Mouse (Mus musculus): ENCODE data around the gene Sptb. TPM values are rescaled to one million over a fixed set of nuclear protein-coding genes. Genes with fewer than 3 reads are reported as not detected.

Sptb gene
- polyA plus RNA-seq, 1 experiment from 2014 or later: 0.39 TPM

GRCm38 (mm10) chr12:76562196-76562595 is 148.2 kb downstream of the Sptb start:
- WGBS: 85% methylated on average over 4 of the region's 4 CpGs

GRCm38 (mm10) chr12:76558206-76558605 is 152.1 kb downstream of the Sptb start:
- no peaks in the 10 kb centered on the region for H3K9me3 ChIP-seq (replicated peaks)
- no peaks in the 10 kb centered on the region for H3K36me3 ChIP-seq (ENCODE audit: poor library complexity, severe bottlenecking)
- no peak overlapping the region for H3K4me3 ChIP-seq
- WGBS: 85% methylated on average over 5 of the region's 5 CpGs
- H3K4me1 ChIP-seq: no peaks in the 10 kb centered on the region; the same call in 1 of the 2 replicates
- no peak overlapping the region for H3K4me2 ChIP-seq
- no peak overlapping the region for H3K9ac ChIP-seq
- no peak for ATAC-seq
- no peaks in the 10 kb centered on the region for H3K27me3 ChIP-seq
- no peak overlapping the region for H3K27ac ChIP-seq

More at GRCm38 (mm10) chr12:76562196-76562595, 148.2 kb downstream of the Sptb start:
- no peaks in the 10 kb centered on the region for H3K27me3 ChIP-seq
- H3K9ac ChIP-seq: no peak overlapping the region
- H3K36me3 ChIP-seq (ENCODE audit: poor library complexity, severe bottlenecking): no peaks in the 10 kb centered on the region
- no peak overlapping the region for H3K27ac ChIP-seq
- H3K4me2 ChIP-seq: no peak overlapping the region
- no peak for ATAC-seq
- H3K9me3 ChIP-seq (replicated peaks): no peaks in the 10 kb centered on the region
- no peaks in the 10 kb centered on the region for H3K4me1 ChIP-seq
- H3K4me3 ChIP-seq: no peak overlapping the region

GRCm38 (mm10) chr12:76556745-76557389 is 153.5 kb downstream of the Sptb start:
- Histone ChIP-seq H3K36me3 (ENCODE audit: poor library complexity, severe bottlenecking) (no peaks in the 10 kb centered on the region), H3K4me3 (no peak overlapping the region), H3K27me3 (no peaks in the 10 kb centered on the region), H3K27ac (no peak overlapping the region), H3K9me3 (replicated peaks) (no peaks in the 10 kb centered on the region), H3K9ac (no peak overlapping the region), H3K4me1 (no peaks in the 10 kb centered on the region; the same call in 1 of the 2 replicates), H3K4me2 (no peak overlapping the region)
- ATAC-seq: peak; percentile 53; the same call in 1 of the 2 replicates
- WGBS: 19% methylated on average over 6 of the region's 6 CpGs

GRCm38 (mm10) chr12:76556187-76556586 is 154.2 kb downstream of the Sptb start:
- Histone ChIP-seq H3K27me3 (no peaks in the 10 kb centered on the region), H3K36me3 (ENCODE audit: poor library complexity, severe bottlenecking) (no peaks in the 10 kb centered on the region), H3K4me2 (no peak overlapping the region), H3K4me3 (no peak overlapping the region), H3K9ac (no peak overlapping the region), H3K27ac (no peak overlapping the region), H3K9me3 (replicated peaks) (no peaks in the 10 kb centered on the region), H3K4me1 (no peaks in the 10 kb centered on the region; the same call in 1 of the 2 replicates)
- ATAC-seq: no peak
- 75% methylated on average over 7 of the region's 7 CpGs for WGBS

- no peaks in the 10 kb centered on the region; the same call in 1 of the 2 replicates for H3K4me1 ChIP-seq
- H3K9me3 ChIP-seq (replicated peaks): no peaks in the 10 kb centered on the region
- no peak overlapping the region for H3K9ac ChIP-seq
- no peaks in the 10 kb centered on the region for H3K27me3 ChIP-seq
- ATAC-seq: no peak
- no peak overlapping the region for H3K4me3 ChIP-seq
- no peak overlapping the region for H3K4me2 ChIP-seq
- WGBS: 86% methylated on average over 3 of the region's 3 CpGs
- H3K36me3 ChIP-seq (ENCODE audit: poor library complexity, severe bottlenecking): no peaks in the 10 kb centered on the region
- no peak overlapping the region for H3K27ac ChIP-seq
These were observed 155.4 kb downstream of the Sptb start for GRCm38 (mm10) chr12:76554871-76555386.

GRCm38 (mm10) chr12:76554392-76554791 is 156.0 kb downstream of the Sptb start:
- Histone ChIP-seq H3K4me1 (no peaks in the 10 kb centered on the region; the same call in 1 of the 2 replicates), H3K9ac (no peak overlapping the region), H3K27ac (no peak overlapping the region), H3K9me3 (replicated peaks) (no peaks in the 10 kb centered on the region), H3K27me3 (no peaks in the 10 kb centered on the region), H3K4me2 (no peak overlapping the region), H3K4me3 (no peak overlapping the region), H3K36me3 (ENCODE audit: poor library complexity, severe bottlenecking) (no peaks in the 10 kb centered on the region)
- WGBS: 88% methylated on average over 3 of the region's 3 CpGs
- no peak for ATAC-seq

- no peaks in the 10 kb centered on the region for H3K9me3 ChIP-seq (replicated peaks)
- no peaks in the 10 kb centered on the region; the same call in 1 of the 2 replicates for H3K4me1 ChIP-seq
- no peak overlapping the region for H3K27ac ChIP-seq
- WGBS: 83% methylated on average over 7 of the region's 7 CpGs
- no peak overlapping the region for H3K9ac ChIP-seq
- H3K4me3 ChIP-seq: no peak overlapping the region
- no peak overlapping the region for H3K4me2 ChIP-seq
- ATAC-seq: no peak
- no peaks in the 10 kb centered on the region for H3K36me3 ChIP-seq (ENCODE audit: poor library complexity, severe bottlenecking)
- H3K27me3 ChIP-seq: 0 out of 2 replicates have a peak, but pooled peaks cover 2% of the 10 kb centered on the region
These were observed 156.4 kb downstream of the Sptb start for GRCm38 (mm10) chr12:76553917-76554316.

- Histone ChIP-seq H3K9ac (no peak overlapping the region), H3K4me2 (no peak overlapping the region), H3K27ac (no peak overlapping the region), H3K27me3 (peaks cover 12% of the 10 kb centered on the region), H3K4me3 (no peak overlapping the region), H3K36me3 (ENCODE audit: poor library complexity, severe bottlenecking) (no peaks in the 10 kb centered on the region), H3K4me1 (peaks cover 1% of the 10 kb centered on the region; the same call in 1 of the 2 replicates), H3K9me3 (replicated peaks) (no peaks in the 10 kb centered on the region)
- 89% methylated on average over 4 of the region's 4 CpGs for WGBS
- ATAC-seq: no peak
These were observed 157.4 kb downstream of the Sptb start for GRCm38 (mm10) chr12:76552958-76553357.

GRCm38 (mm10) chr12:76552321-76552720 is 158.0 kb downstream of the Sptb start:
- H3K27ac ChIP-seq: no peak overlapping the region
- H3K9me3 ChIP-seq (replicated peaks): no peaks in the 10 kb centered on the region
- H3K36me3 ChIP-seq (ENCODE audit: poor library complexity, severe bottlenecking): no peaks in the 10 kb centered on the region
- H3K4me1 ChIP-seq: peaks cover 7% of the 10 kb centered on the region
- 79% methylated on average over 8 of the region's 8 CpGs for WGBS
- H3K4me2 ChIP-seq: no peak overlapping the region
- ATAC-seq: no peak
- no peak overlapping the region for H3K9ac ChIP-seq
- H3K27me3 ChIP-seq: peaks cover 18% of the 10 kb centered on the region
- H3K4me3 ChIP-seq: no peak overlapping the region

- H3K27me3 ChIP-seq: peaks cover 35% of the 10 kb centered on the region
- no peak for ATAC-seq
- WGBS: 61% methylated on average over 3 of the region's 3 CpGs
These were observed 161.1 kb downstream of the Sptb start for GRCm38 (mm10) chr12:76549203-76549602.

GRCm38 (mm10) chr12:76548082-76548423 is 162.3 kb downstream of the Sptb start:
- Histone ChIP-seq H3K9ac (no peak overlapping the region), H3K36me3 (ENCODE audit: poor library complexity, severe bottlenecking) (no peaks in the 10 kb centered on the region), H3K27ac (no peak overlapping the region), H3K4me2 (no peak overlapping the region), H3K4me3 (no peak overlapping the region), H3K9me3 (replicated peaks) (no peaks in the 10 kb centered on the region), H3K27me3 (peaks cover 35% of the 10 kb centered on the region), H3K4me1 (peaks cover 21% of the 10 kb centered on the region)
- ATAC-seq: no peak
- WGBS: 22% methylated on average over 7 of the region's 7 CpGs

More at GRCm38 (mm10) chr12:76549203-76549602, 161.1 kb downstream of the Sptb start:
- Histone ChIP-seq H3K9me3 (replicated peaks) (no peaks in the 10 kb centered on the region), H3K4me1 (peaks cover 21% of the 10 kb centered on the region), H3K27ac (no peak overlapping the region), H3K4me3 (no peak overlapping the region), H3K4me2 (no peak overlapping the region), H3K36me3 (ENCODE audit: poor library complexity, severe bottlenecking) (no peaks in the 10 kb centered on the region), H3K9ac (no peak overlapping the region)

GRCm38 (mm10) chr12:76547409-76548081 is 162.8 kb downstream of the Sptb start:
- no peak overlapping the region for H3K27ac ChIP-seq
- peaks cover 21% of the 10 kb centered on the region for H3K4me1 ChIP-seq
- no peak overlapping the region for H3K4me3 ChIP-seq
- peak; percentile 43; the same call in 1 of the 2 replicates for ATAC-seq
- peak overlapping the region; percentile 46 for H3K4me2 ChIP-seq
- 22% methylated on average over 13 of the region's 13 CpGs for WGBS
- peaks cover 35% of the 10 kb centered on the region for H3K27me3 ChIP-seq
- H3K9me3 ChIP-seq (replicated peaks): no peaks in the 10 kb centered on the region
- H3K9ac ChIP-seq: no peak overlapping the region
- H3K36me3 ChIP-seq (ENCODE audit: poor library complexity, severe bottlenecking): no peaks in the 10 kb centered on the region

Measured in forebrain, embryonic 13.5 days (tissue).